Mouse (Mus musculus) testis, adult 2 months (tissue): Measurements from ENCODE around the gene Asic2.

Experiments used
- CTCF ChIP-seq: fragments of 200-500 bp; IDR thresholded peaks from 2 replicates; pipeline ENCODE4 v1.5.1; 2012; ENCODE audit warnings: low read depth, mild to moderate bottlenecking, inconsistent platforms, low read length, moderate library complexity; ENCODE audit not compliant: control insufficient read depth, insufficient read depth, insufficient replicate concordance
- POLR2A ChIP-seq: fragments of 200-500 bp; IDR thresholded peaks from 2 replicates; pipeline ENCODE4 v1.6.1; 2012; ENCODE audit warnings: low read depth, mild to moderate bottlenecking, inconsistent platforms, low read length, moderate library complexity; ENCODE audit not compliant: control insufficient read depth

- TF ChIP-seq CTCF, result no peak
- no peak for TF ChIP-seq POLR2A
Observed at GRCm38 (mm10) chr11:81153161-81153840, 815.0 kb downstream of the Asic2 start.
